Mouse (Mus musculus): ENCODE data around the gene Gipc3.

Gene Gipc3

DNA sequence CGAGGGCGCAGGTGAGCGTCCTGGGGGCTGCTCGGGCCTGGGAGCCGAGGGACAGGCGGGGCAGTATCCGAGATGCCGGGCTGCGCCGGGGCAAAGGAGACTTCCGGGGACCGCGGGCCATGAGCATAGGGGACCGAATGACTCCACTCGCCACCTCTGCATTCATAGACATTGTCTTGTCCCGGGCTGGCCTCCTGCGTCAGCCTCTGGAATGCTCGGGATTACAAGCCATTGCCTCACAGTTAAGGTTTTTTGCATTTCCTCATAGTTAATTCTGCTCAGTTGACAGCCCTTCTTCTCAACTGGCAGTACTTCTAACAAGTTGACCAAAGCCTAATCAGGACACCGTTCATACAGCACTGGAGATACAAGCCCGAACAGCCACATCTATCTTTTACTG, 21.6 kb downstream of the Gipc3 start:
- in situ Hi-C loops (cut with MboI), result no loop called here

DNA sequence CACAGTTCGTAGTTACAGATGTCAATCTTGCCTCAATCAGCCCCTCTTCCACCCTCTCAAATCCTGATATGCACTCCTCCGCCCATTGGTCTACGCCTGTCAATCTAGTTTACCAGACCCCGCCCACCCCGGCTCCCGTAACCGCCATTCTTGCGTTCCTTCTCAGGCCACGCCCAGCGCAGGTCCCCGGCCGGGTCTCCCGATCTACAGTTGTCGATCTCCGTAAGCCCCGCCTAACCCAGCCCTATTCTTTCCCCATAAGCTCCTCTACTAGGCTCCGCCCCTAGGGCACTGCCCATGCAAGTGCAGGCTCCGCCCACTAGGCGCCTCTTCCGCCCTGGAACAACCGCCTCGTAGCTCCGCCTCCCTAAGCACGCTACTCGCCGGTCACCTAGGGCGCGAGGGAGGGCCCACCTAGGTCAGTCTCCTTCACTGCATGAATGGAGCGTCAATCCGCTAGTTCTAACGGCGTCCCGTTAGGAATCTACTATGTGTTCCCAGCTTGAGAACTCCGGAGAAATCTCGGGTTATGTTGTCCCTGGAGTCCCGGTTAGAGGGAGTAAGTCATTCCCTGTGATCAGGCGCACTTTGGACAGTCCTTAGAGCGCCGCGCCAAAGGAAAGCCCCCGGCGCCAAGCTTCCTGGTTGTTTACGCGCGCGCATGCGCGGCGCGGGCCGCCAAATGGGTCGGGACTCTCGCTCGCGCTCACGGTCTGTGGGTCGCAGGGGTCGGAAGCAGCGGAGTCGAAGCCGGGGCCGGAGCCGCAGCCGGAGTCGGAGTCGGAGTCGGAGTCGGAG, 22.3 kb downstream of the Gipc3 start, which contains the start of gene Cactin:
Gene Cactin, plus strand, starts transcription at position 554 of the 798 bp plus-strand sequence.
- in situ Hi-C loops (cut with MboI), result no loop called here

- in situ Hi-C loops (cut with MboI), result no loop called here
Measured at GRCm38 (mm10) chr10:81319741-81320549, 23.1 kb downstream of the Gipc3 start.

GRCm38 (mm10) chr10:81319330-81319699, 23.8 kb downstream of the Gipc3 start:
- in situ Hi-C loops (cut with MboI), result no loop called here

DNA sequence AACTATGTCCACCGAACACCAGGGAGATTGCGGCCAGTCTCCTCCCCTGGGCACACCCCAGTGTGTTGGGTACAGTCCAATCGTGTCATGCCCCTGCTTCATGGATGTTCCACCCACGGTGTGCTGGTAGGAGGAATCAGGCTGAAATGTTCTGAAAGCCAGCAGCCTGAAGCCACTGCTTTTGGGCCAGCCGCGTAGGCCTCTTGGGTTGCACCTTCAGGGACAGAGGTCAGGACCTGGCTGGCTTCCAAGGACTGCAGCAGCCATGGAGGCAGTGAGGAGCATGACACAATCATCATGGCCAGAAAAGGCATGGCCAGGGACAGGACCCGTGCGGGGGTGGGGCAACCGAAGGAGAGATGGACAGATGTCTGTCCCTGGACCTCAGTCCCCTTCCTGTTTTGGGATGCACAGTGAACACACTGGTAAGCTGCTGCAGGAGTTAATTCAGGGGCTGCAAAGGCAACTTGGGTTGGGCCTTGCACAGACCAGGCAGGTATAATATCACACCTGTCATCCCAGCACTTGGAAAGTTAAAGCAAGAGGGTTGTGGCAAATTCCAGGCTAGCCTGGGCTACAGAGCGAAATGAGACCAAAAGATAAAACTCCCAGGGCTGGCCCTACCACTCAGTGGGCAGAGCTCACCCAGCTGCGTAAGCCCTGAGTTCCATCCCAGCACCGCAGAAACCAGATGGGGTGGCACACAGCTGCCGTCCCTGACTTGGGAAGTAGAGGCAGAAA, 24.3 kb downstream of the Gipc3 start:
- in situ Hi-C loops (cut with MboI), result no loop called here

GRCm38 (mm10) chr10:81317273-81317672, 25.8 kb downstream of the Gipc3 start:
- in situ Hi-C loops (cut with MboI), result no loop called here

DNA sequence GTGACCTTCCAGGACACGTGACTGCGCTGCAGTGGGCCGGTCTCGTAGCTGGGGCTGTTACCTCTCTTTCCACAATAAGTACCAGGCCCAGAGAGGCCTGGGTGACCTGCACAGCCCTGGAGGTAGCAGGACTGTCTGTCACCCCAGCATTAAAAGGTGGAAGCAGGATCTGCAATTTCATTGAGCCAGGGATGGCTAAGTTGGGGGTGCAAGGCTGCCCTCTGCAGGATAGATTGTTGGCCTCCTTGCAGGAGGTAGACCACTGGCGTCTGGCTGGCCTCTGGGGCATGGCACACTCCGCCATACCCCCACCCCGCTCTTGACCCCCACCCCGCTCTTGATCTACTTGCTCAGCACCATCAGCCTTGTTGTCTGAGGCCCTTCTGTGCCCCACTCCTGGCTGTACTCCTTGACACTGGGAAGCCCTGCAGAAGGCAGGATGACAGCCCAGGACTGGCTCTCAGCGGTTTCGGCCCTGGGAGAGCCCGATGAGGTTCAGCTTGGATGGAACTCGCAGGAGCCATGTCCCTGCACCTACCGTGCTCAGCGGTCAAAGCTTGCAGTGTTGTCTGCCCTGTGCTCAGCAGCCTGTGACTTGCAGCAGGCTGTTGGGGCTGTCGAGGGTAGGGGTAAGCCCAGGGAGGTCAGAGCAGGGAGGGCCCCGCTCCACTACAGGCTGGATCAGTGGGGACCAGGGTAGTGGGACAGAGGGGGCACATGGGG, 26.6 kb downstream of the Gipc3 start:
- in situ Hi-C loops (cut with MboI), result no loop called here

- in situ Hi-C loops (cut with MboI), result no loop called here
Measured at GRCm38 (mm10) chr10:81315587-81315986, 27.5 kb downstream of the Gipc3 start.

DNA sequence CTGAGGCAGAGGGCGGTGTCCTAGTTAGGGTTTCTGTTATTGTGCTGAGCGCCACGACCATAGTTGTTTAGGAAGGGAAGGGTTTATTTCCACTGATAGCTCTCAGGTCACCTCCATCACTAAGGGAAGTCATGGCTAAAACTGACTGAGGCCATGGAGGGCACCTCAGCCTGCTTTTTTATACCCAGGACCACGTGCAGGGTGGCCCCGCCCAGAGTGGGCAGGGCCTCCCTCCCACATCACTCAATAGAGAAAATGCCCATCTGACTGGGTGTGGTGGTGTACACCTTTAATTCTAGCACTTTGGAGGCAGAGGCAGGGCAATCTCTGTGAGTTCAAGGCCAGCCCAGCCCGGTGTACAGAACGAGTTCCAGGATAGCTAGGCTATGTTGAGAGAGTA, 28.9 kb downstream of the Gipc3 start:
- in situ Hi-C loops (cut with MboI), result no loop called here

DNA sequence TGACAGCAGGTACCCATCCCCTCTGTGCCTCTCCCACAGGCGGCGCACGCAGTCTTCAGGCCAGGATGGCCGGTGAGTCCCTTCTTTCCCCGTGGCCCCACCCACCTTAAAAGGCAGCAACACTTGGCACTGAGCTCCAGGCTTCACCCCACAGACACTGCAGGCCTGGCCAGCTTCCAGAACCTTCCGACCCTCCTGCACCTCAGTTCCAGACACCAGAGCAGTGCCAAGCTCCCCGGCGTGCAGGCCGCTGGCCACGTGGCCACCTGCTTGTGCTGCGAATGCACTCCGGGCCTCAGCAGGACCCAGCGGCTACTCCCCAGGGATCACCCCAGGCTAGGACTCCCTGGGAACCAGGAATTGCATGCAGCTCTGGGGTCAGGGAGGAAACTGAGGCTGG, 29.5 kb downstream of the Gipc3 start:
- in situ Hi-C loops (cut with MboI), result no loop called here

GRCm38 (mm10) chr10:81309571-81309970, 33.5 kb downstream of the Gipc3 start:
- in situ Hi-C loops (cut with MboI), result no loop called here

DNA sequence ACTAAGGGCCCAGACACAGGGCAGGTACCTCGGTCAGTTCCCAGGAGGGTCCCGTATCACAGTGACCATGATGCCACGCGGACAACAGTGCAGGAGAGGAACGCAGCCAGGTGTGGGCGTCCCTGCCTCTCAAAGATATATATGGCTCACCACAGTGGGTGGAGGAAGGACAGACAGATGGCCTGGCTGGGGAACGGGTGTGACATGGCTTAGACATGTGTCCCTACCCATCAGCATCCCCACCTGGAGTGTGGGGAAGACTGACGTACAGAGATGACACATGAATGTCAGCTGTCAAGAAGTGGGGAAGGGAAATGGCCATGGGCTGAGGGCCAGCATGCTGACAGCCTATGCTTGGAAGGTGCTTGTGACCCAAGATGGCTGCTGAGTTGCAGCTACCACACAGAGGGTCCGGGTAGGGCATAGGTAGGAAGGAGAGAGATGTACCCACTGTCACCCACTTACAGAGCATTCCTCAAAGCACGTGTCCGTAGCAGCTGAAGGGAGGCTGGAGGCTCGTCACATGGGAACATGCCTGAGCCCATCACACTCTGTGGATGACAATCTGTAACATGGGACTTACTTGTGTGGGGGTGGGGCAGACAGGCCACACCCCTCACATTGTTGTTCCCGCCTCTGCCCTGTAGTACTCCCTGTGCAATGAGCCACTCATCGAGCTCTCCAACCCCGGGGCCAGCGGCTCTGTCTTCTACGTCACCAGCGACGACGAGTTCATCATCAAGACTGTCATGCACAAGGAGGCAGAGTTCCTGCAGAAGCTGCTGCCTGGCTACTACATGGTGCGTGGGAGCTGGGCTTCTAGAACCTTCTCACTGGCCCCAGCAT, 36.0 kb downstream of the Gipc3 start:
- in situ Hi-C loops (cut with MboI), result no loop called here

DNA sequence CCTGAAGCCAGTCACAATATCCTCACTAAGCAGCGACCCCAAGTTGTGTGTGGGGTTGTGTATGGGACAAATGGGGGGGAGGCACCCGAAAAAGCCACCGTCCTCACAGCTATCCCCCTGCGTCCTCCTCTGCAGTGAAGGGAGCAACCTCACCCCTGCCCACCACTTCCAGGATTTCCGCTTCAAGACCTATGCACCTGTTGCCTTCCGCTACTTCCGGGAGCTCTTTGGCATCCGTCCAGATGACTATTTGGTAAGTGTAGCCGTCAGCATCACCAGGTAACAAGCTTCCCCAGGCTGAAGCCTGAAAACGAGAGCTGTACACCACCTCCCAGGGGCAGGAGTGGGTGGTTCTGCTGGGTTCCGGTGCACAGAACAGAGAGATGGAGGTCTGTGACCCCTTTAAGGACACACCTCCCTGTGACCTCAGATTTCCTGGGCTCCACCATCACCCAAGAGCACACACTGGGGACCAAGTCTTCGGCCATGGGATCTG, 36.8 kb downstream of the Gipc3 start:
- in situ Hi-C loops (cut with MboI), result no loop called here

DNA sequence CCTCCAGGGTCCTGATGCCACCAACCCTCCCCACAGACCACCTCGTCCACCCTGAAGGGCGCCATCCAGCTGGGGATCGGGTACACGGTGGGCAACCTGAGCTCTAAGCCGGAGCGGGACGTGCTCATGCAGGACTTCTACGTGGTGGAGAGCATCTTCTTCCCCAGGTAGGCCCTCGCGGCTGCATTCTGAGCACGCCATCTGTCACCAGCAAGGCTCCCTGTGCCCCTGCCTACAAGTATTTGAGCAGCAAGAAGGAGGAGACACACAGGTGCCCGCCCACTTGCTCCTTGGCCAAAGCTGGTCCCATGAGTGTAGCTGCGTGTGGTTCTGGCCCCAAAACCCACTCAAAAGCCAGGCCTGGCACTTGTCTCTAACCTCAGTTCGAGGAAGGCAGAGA, 37.4 kb downstream of the Gipc3 start:
- in situ Hi-C loops (cut with MboI), result no loop called here

GRCm38 (mm10) chr10:81304597-81305238, 38.3 kb downstream of the Gipc3 start:
- in situ Hi-C loops (cut with MboI), result no loop called here

- in situ Hi-C loops (cut with MboI), result no loop called here
Measured at GRCm38 (mm10) chr10:81303761-81304160, 39.3 kb downstream of the Gipc3 start.

GRCm38 (mm10) chr10:81303258-81303657, 39.8 kb downstream of the Gipc3 start:
- in situ Hi-C loops (cut with MboI), result no loop called here

- in situ Hi-C loops (cut with MboI), result no loop called here
Measured at GRCm38 (mm10) chr10:81302781-81303218, 40.3 kb downstream of the Gipc3 start.

DNA sequence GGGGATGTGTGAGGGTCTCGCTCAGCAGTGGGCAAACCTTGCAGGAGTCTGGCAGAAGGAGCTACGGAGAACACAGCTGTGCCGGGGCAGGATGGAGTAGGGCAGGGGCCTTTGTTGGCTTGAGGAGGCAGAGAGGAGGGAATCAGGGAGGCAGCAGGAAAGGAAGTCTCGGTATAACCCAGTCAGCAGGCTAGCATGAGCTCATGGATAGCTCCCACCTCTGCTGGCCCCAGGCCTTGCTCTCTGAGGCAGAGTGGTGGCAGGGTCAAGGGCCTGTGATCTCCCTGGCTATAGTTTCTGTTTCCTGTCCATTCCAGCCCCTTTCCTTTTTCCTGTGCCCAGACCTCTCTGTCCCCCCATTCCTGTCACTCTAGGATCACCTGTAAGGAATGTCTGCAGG, 40.8 kb downstream of the Gipc3 start:
- in situ Hi-C loops (cut with MboI), result no loop called here

GRCm38 (mm10) chr10:81301321-81301720, 41.7 kb downstream of the Gipc3 start:
- in situ Hi-C loops (cut with MboI), result no loop called here

Data from mature B cell (primary cell).